Mouse (Mus musculus): ENCODE measurements around the gene Fuca1. TPM values are rescaled to one million over a fixed set of nuclear protein-coding genes. Genes with fewer than 3 reads are reported as not detected.
A peak's percentile ranks its signal among the peaks of the same experiment; 100 is the strongest.

The Fuca1 gene
- polyA plus RNA-seq, 1 experiment from 2014 or later: 65.1 TPM

GRCm38 (mm10) chr4:135875546-135875945, 45.0 kb upstream of the Fuca1 start:
- peaks cover 22% of the 10 kb centered on the region for H3K36me3 ChIP-seq (ENCODE audit: insufficient read depth)
- H3K9me3 ChIP-seq (ENCODE audit: low read depth, low read length): no peaks in the 10 kb centered on the region
- no peaks in the 10 kb centered on the region for H3K27me3 ChIP-seq (ENCODE audit: insufficient read depth, low read length)
- peak overlapping the region; percentile 100; the same call in 1 of the 2 replicates for H3K27ac ChIP-seq (ENCODE audit: low read depth)
- peak overlapping the region; percentile 51 for H3K4me2 ChIP-seq
- H3K9ac ChIP-seq: no peak overlapping the region
- TF ChIP-seq CTCF (IDR thresholded peaks at IDR 0.05; ENCODE audit: low read depth): no peak
- ATAC-seq (ENCODE audit: insufficient read depth) (no peak), DNase-seq (peak; percentile 19)
- H3K4me3 ChIP-seq (ENCODE audit: low read depth, low read length): no peak overlapping the region
- peaks cover 8% of the 10 kb centered on the region for H3K4me1 ChIP-seq (ENCODE audit: insufficient read depth)
- WGBS: 23% methylated on average over 7 of the region's 7 CpGs

- peaks cover 7% of the 10 kb centered on the region for H3K4me1 ChIP-seq (ENCODE audit: insufficient read depth)
- H3K27ac ChIP-seq (ENCODE audit: low read depth): peak overlapping the region; percentile 83
- H3K9me3 ChIP-seq (ENCODE audit: low read depth, low read length): no peaks in the 10 kb centered on the region
- H3K9ac ChIP-seq: peak overlapping the region; percentile 40
- DNase-seq (peak; percentile 53), ATAC-seq (ENCODE audit: insufficient read depth) (no peak)
- peaks cover 17% of the 10 kb centered on the region for H3K36me3 ChIP-seq (ENCODE audit: insufficient read depth)
- 4% methylated on average over 9 of the region's 9 CpGs for WGBS
- H3K4me2 ChIP-seq: peak overlapping the region; percentile 51
- no peak for TF ChIP-seq CTCF (IDR thresholded peaks at IDR 0.05; ENCODE audit: low read depth)
- H3K27me3 ChIP-seq (ENCODE audit: insufficient read depth, low read length): no peaks in the 10 kb centered on the region
- peak overlapping the region; percentile 17 for H3K4me3 ChIP-seq (ENCODE audit: low read depth, low read length)
Observed at GRCm38 (mm10) chr4:135875991-135876582, 44.4 kb upstream of the Fuca1 start.

DNA sequence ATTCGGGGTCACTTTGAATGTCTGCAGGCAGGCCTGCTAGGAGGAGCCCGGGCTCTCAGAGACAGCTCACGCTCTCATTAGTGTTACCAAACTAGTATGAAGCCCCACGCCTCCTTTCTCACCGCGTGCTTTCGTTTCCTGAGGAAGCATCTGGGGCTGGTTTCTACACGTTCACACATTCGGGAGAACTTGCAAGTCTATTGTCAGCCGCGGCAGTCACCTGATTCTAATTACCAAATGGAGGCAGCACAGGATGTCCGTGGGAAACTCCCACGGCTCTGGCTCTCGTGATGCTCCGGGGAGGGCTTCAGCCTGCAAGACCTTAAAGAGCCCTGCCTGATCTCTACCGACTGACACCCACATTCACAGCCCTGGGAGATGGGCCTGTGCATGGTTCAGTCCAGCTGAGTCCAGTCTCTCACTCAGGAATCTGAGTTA, 43.9 kb upstream of the Fuca1 start:
- 2% methylated on average over 16 of the region's 16 CpGs for WGBS
- DNase-seq (peak; percentile 80), ATAC-seq (ENCODE audit: insufficient read depth) (no peak)
- H3K9ac ChIP-seq: peak overlapping the region; percentile 40
- H3K4me1 ChIP-seq (ENCODE audit: insufficient read depth): peaks cover 7% of the 10 kb centered on the region
- peaks cover 14% of the 10 kb centered on the region for H3K36me3 ChIP-seq (ENCODE audit: insufficient read depth)
- H3K27ac ChIP-seq (ENCODE audit: low read depth): peak overlapping the region; percentile 83
- H3K4me3 ChIP-seq (ENCODE audit: low read depth, low read length): peak overlapping the region; percentile 17
- H3K9me3 ChIP-seq (ENCODE audit: low read depth, low read length): no peaks in the 10 kb centered on the region
- no peaks in the 10 kb centered on the region for H3K27me3 ChIP-seq (ENCODE audit: insufficient read depth, low read length)
- no peak for TF ChIP-seq CTCF (IDR thresholded peaks at IDR 0.05; ENCODE audit: low read depth)
- H3K4me2 ChIP-seq: peak overlapping the region; percentile 51

DNA sequence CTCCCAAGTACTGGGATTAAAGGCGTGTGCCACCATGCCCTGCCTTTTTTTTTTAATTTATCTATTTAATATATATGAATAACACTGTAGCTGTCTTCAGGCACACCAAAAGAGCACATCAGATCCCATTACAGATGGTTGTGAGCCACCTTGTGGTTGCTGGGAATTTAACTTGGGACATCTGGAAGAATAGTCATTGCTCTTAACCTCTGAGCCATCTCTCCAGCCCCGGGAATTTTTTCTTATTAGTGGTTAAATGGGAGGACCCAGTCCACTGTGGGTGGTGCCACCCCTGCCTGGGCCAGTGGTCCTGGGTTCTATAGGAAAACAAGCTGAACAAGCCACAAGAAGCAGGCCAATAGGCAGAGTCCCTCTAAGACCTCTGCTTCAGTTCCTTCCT, 42.8 kb upstream of the Fuca1 start:
- Histone ChIP-seq H3K4me3 (ENCODE audit: low read depth, low read length) (no peak overlapping the region), H3K4me1 (ENCODE audit: insufficient read depth) (peaks cover 7% of the 10 kb centered on the region), H3K27ac (ENCODE audit: low read depth) (no peak overlapping the region), H3K4me2 (no peak overlapping the region), H3K36me3 (ENCODE audit: insufficient read depth) (peaks cover 2% of the 10 kb centered on the region), H3K9ac (no peak overlapping the region), H3K9me3 (ENCODE audit: low read depth, low read length) (no peaks in the 10 kb centered on the region), H3K27me3 (ENCODE audit: insufficient read depth, low read length) (no peaks in the 10 kb centered on the region)
- DNase-seq: peak; percentile 60
- peak; percentile 48; the same call in 1 of the 2 replicates for TF ChIP-seq CTCF (IDR thresholded peaks at IDR 0.05; ENCODE audit: low read depth)
- no peak for ATAC-seq (ENCODE audit: insufficient read depth)
- 68% methylated on average over 2 of the region's 2 CpGs for WGBS

- H3K27ac ChIP-seq (ENCODE audit: low read depth): no peak overlapping the region
- DNase-seq: no peak
- no peak overlapping the region for H3K9ac ChIP-seq
- H3K36me3 ChIP-seq (ENCODE audit: insufficient read depth): no peaks in the 10 kb centered on the region
- no peak overlapping the region for H3K4me3 ChIP-seq (ENCODE audit: low read depth, low read length)
- WGBS: 63% methylated on average over 6 of the region's 6 CpGs
- no peak overlapping the region for H3K4me2 ChIP-seq
- no peak for TF ChIP-seq CTCF (IDR thresholded peaks at IDR 0.05; ENCODE audit: low read depth)
- no peaks in the 10 kb centered on the region for H3K9me3 ChIP-seq (ENCODE audit: low read depth, low read length)
- H3K27me3 ChIP-seq (ENCODE audit: insufficient read depth, low read length): no peaks in the 10 kb centered on the region
- ATAC-seq (ENCODE audit: insufficient read depth): no peak
- peaks cover 10% of the 10 kb centered on the region for H3K4me1 ChIP-seq (ENCODE audit: insufficient read depth)
Observed at GRCm38 (mm10) chr4:135879021-135879420, 41.5 kb upstream of the Fuca1 start.

GRCm38 (mm10) chr4:135880018-135880417, 40.5 kb upstream of the Fuca1 start:
- Histone ChIP-seq H3K4me3 (ENCODE audit: low read depth, low read length) (no peak overlapping the region), H3K36me3 (ENCODE audit: insufficient read depth) (no peaks in the 10 kb centered on the region), H3K27me3 (ENCODE audit: insufficient read depth, low read length) (no peaks in the 10 kb centered on the region), H3K4me2 (no peak overlapping the region), H3K27ac (ENCODE audit: low read depth) (no peak overlapping the region), H3K9me3 (ENCODE audit: low read depth, low read length) (no peaks in the 10 kb centered on the region), H3K4me1 (ENCODE audit: insufficient read depth) (peaks cover 7% of the 10 kb centered on the region; the same call in 1 of the 2 replicates), H3K9ac (no peak overlapping the region)
- DNase-seq (no peak), ATAC-seq (ENCODE audit: insufficient read depth) (no peak)
- WGBS: 92% methylated on average over 6 of the region's 6 CpGs
- no peak for TF ChIP-seq CTCF (IDR thresholded peaks at IDR 0.05; ENCODE audit: low read depth)

- no peak for DNase-seq
- WGBS: 85% methylated on average over 10 of the region's 10 CpGs
- H3K4me2 ChIP-seq: no peak overlapping the region
- H3K9me3 ChIP-seq (ENCODE audit: low read depth, low read length): no peaks in the 10 kb centered on the region
- no peaks in the 10 kb centered on the region for H3K36me3 ChIP-seq (ENCODE audit: insufficient read depth)
- no peaks in the 10 kb centered on the region for H3K27me3 ChIP-seq (ENCODE audit: insufficient read depth, low read length)
- ATAC-seq (ENCODE audit: insufficient read depth): no peak
- no peak overlapping the region for H3K4me3 ChIP-seq (ENCODE audit: low read depth, low read length)
- H3K9ac ChIP-seq: no peak overlapping the region
- H3K4me1 ChIP-seq (ENCODE audit: insufficient read depth): peaks cover 7% of the 10 kb centered on the region; the same call in 1 of the 2 replicates
- TF ChIP-seq CTCF (IDR thresholded peaks at IDR 0.05; ENCODE audit: low read depth): no peak
- no peak overlapping the region for H3K27ac ChIP-seq (ENCODE audit: low read depth)
Observed at GRCm38 (mm10) chr4:135880576-135880975, 40.0 kb upstream of the Fuca1 start.
